Comparison of ENCODE assay signal across 10 mouse cellular contexts in the genomic region with DNA sequence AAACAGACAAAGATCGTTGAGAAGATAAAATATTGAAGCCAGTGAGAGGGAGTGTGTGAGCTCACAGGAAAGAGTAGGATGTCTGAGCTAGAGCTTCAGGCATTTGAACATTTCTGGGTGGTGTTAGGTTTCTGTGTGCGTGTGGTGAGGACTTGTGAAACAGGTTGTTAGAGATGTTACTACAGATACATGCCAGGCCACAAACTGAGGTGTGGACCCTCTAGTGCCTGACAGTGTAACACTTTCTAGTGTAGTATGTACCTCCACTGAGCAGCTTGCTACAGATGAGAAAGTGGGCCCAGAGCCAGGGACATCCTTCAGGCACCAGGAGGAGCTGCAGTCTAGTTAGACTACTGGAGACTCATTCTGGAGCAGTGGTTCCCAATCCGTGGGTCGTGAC. TPM values are rescaled to one million over a fixed set of nuclear protein-coding genes. Genes with fewer than 3 reads are reported as not detected.
A peak's percentile ranks its signal among the peaks of the same experiment; 100 is the strongest.
DNase-seq lines count a peak whose midpoint lies in the region; ATAC-seq and TF ChIP-seq lines count a peak whose summit lies in the region.
"Had no signal": no experiment of that assay in that cellular context is flagged by ENCODE, and none has a peak within 500 bp of the region (broad histone marks: within the 10 kb centered on the region; RNA-seq: fewer than 3 reads in every experiment).

No protein-coding gene starts in this region.

- ATAC-seq in megakaryocyte, adult 5-6 weeks (ENCODE audit: poor library complexity, severe bottlenecking): peak; percentile 71
- no peak for ATAC-seq in neural tube, embryonic 15.5 days (ENCODE audit: low FRiP score)

- H3K27ac ChIP-seq in heart, adult 2 months: no peak overlapping the region
- H3K27ac ChIP-seq in neural tube, embryonic 15.5 days (replicated peaks): no peak overlapping the region
- H3K27ac ChIP-seq: liver, embryonic 14.5 days had no signal

- H3K79me2 ChIP-seq in heart, adult 2 months (replicated peaks; ENCODE audit: control insufficient read depth, insufficient read depth, low read length): peaks cover 2% of the 10 kb centered on the region; the same call in 1 of the 2 replicates

- peak; percentile 22; the same call in 1 of the 2 replicates for TF ChIP-seq CTCF in heart, adult 2 months (IDR thresholded peaks at IDR 0.05)

- no peaks in the 10 kb centered on the region; the same call in 1 of the 2 replicates for H3K4me1 ChIP-seq in heart, adult 2 months (ENCODE audit: control insufficient read depth, insufficient read depth, low read length)
- H3K4me1 ChIP-seq in neural tube, embryonic 15.5 days: no peaks in the 10 kb centered on the region

- no peaks in the 10 kb centered on the region for H3K9me3 ChIP-seq in neural tube, embryonic 15.5 days (replicated peaks)

- 80% methylated on average over 4 of the region's 4 CpGs for WGBS in heart, adult 2 months
- WGBS in neural tube, embryonic 15.5 days: 88% methylated on average over 4 of the region's 4 CpGs

- intact Hi-C loops in heart, adult 2 months (cut with DNase I): no loop called here

- no peaks in the 10 kb centered on the region for H3K27me3 ChIP-seq in heart, adult 2 months (ENCODE audit: control insufficient read depth, insufficient read depth, low read length)
- H3K27me3 ChIP-seq in neural tube, embryonic 15.5 days (replicated peaks): no peaks in the 10 kb centered on the region

- no peak for DNase-seq in heart, adult 2 months
- DNase-seq in heart, adult 11 months: no peak
- peak; percentile 22 for DNase-seq in lung, postnatal 10 days
- DNase-seq in lung, postnatal 25 days (ENCODE audit: low spot score): no peak
- peak; percentile 27 for DNase-seq in adipocyte (ENCODE audit: low spot score)
- DNase-seq in thymus, adult 18-20 months: no peak
- DNase-seq: thymus, postnatal 14 days had no signal

- H3K4me3 ChIP-seq in heart, adult 2 months: no peak overlapping the region
- H3K4me3 ChIP-seq in neural tube, embryonic 15.5 days (replicated peaks): no peak overlapping the region

- no peak for TF ChIP-seq POLR2A in heart, adult 2 months (IDR thresholded peaks at IDR 0.05; ENCODE audit: insufficient read depth, low read depth, low read length)

- no peak for TF ChIP-seq EP300 in heart, adult 2 months (IDR thresholded peaks at IDR 0.05; ENCODE audit: insufficient read depth, low read depth, low read length)

- H3K36me3 ChIP-seq in heart, adult 2 months (ENCODE audit: control insufficient read depth, insufficient read depth, low read length): peaks cover 2% of the 10 kb centered on the region; the same call in 1 of the 2 replicates
- peaks cover 22% of the 10 kb centered on the region for H3K36me3 ChIP-seq in neural tube, embryonic 15.5 days

- H3K9ac ChIP-seq in heart, adult 2 months (ENCODE audit: low read depth, low read length): no peak overlapping the region
- H3K9ac ChIP-seq in neural tube, embryonic 15.5 days (replicated peaks): no peak overlapping the region
- H3K9ac ChIP-seq: liver, embryonic 14.5 days had no signal

- H3K4me2 ChIP-seq in neural tube, embryonic 15.5 days: no peak overlapping the region

RNA-seq across cellular contexts. Expression of gene Pigp, which starts 30.5 kb away (rescaled TPM):
- total RNA-seq in heart, adult 2 months (2021): 100 to 1,000 TPM; 101 to 113 TPM
- polyA plus RNA-seq in heart, adult 2 months (2012; rRNA removed): 49.4 and 86.4 TPM in 2 replicates
- total RNA-seq in megakaryocyte, adult 5-6 weeks (2015): 9.9 and 11.1 TPM in 2 replicates
- total RNA-seq in megakaryocyte, adult 5-6 weeks (2017): 4.8 and 10.2 TPM in 2 replicates
- 119 and 129 TPM in 2 replicates for polyA plus RNA-seq in neural tube, embryonic 15.5 days (2015; fragmentation: Nextera tagmentation; extraction: Ambion mirVana)

RNA-seq across cellular contexts. Expression of gene Ttc3, which starts 31.8 kb away (rescaled TPM):
- 10 to 100 TPM; 77.6 to 85.5 TPM for total RNA-seq in heart, adult 2 months (2021)
- polyA plus RNA-seq in heart, adult 2 months (2012; rRNA removed): 26.0 and 43.2 TPM in 2 replicates
- total RNA-seq in megakaryocyte, adult 5-6 weeks (2015): 12.0 and 19.7 TPM in 2 replicates
- 39.3 and 56.6 TPM in 2 replicates for total RNA-seq in megakaryocyte, adult 5-6 weeks (2017)
- polyA plus RNA-seq in neural tube, embryonic 15.5 days (2015; fragmentation: Nextera tagmentation; extraction: Ambion mirVana): 804 and 915 TPM in 2 replicates

Comparison
In these comparisons a context has a peak if more than half of its experiments do, and no peak if none do; other contexts are left out.
1. DNase-seq: peak in lung, postnatal 10 days (single experiment) and adipocyte (single experiment); none in heart, adult 2 months (0 of 2), heart, adult 11 months (single experiment), lung, postnatal 25 days (single experiment) and thymus, adult 18-20 months (0 of 2).
2. RNA of gene Pigp, which starts 30.5 kb away (total RNA-seq): 101 to 113 TPM in heart, adult 2 months; 4.8 to 11.1 TPM in megakaryocyte, adult 5-6 weeks; every median in the first group is over 4 times any median in the second.